Mouse (Mus musculus) skeletal muscle tissue, adult 2 months (tissue): Measurements from ENCODE around the gene Filip1.
"Not testable (repeated sequence)": the region's sequence is repeated elsewhere in the genome, so short reads cannot be mapped to it uniquely, and the experiment has no call there.

Experiments used
- DNase-seq: peaks from one replicate; pipeline ENCODE4 v3.0.0-alpha.2; 2012; ENCODE audit warnings: low read depth, low spot score

The Filip1 gene

GRCm38 (mm10) chr9:80012751-80013150 lies at the start of gene Filip1:
Gene Filip1, minus strand, starts transcription at chr9:80012851.
- DNase-seq, result no peak

- DNase-seq, result no peak
Measured at GRCm38 (mm10) chr9:80057690-80058089, 45.0 kb upstream of the Filip1 start.

- no peak for DNase-seq
Measured at GRCm38 (mm10) chr9:80052951-80053350, 40.3 kb upstream of the Filip1 start.

GRCm38 (mm10) chr9:80049271-80049670 lies 36.6 kb upstream of the Filip1 start:
- not testable (repeated sequence) for DNase-seq

- not testable (repeated sequence) for DNase-seq
Measured at GRCm38 (mm10) chr9:80044301-80044700, 31.6 kb upstream of the Filip1 start.

GRCm38 (mm10) chr9:80039296-80039815 lies 26.7 kb upstream of the Filip1 start:
- no peak for DNase-seq

GRCm38 (mm10) chr9:80037997-80038383 lies 25.3 kb upstream of the Filip1 start:
- DNase-seq, result no peak

GRCm38 (mm10) chr9:80037262-80037996 lies 24.8 kb upstream of the Filip1 start:
- DNase-seq, result no peak

- no peak for DNase-seq
Measured at GRCm38 (mm10) chr9:80026581-80027021, 13.9 kb upstream of the Filip1 start.

- DNase-seq, result peak; percentile 62
Measured at GRCm38 (mm10) chr9:80026017-80026416, 13.4 kb upstream of the Filip1 start.

- not testable (repeated sequence) for DNase-seq
Measured at GRCm38 (mm10) chr9:80025347-80025746, 12.7 kb upstream of the Filip1 start.

- DNase-seq, result no peak
Measured at GRCm38 (mm10) chr9:80022821-80023220, 10.2 kb upstream of the Filip1 start.

GRCm38 (mm10) chr9:80021648-80022047 lies 9.0 kb upstream of the Filip1 start:
- DNase-seq, result no peak

- no peak for DNase-seq
Measured at GRCm38 (mm10) chr9:80020429-80020828, 7.8 kb upstream of the Filip1 start.

- no peak for DNase-seq
Measured at GRCm38 (mm10) chr9:80012016-80012415, 635 bp downstream of the Filip1 start.

GRCm38 (mm10) chr9:80002394-80003188 lies 10.1 kb downstream of the Filip1 start:
- peak; percentile 53 for DNase-seq

- no peak for DNase-seq
Measured at GRCm38 (mm10) chr9:79997282-79997681, 15.4 kb downstream of the Filip1 start.

GRCm38 (mm10) chr9:79994296-79994695 lies 18.4 kb downstream of the Filip1 start:
- no peak for DNase-seq

- no peak for DNase-seq
Measured at GRCm38 (mm10) chr9:79993066-79993465, 19.6 kb downstream of the Filip1 start.

- no peak for DNase-seq
Measured at GRCm38 (mm10) chr9:79990456-79991017, 22.1 kb downstream of the Filip1 start.

- no peak for DNase-seq
Measured at GRCm38 (mm10) chr9:79989703-79990102, 22.9 kb downstream of the Filip1 start.

GRCm38 (mm10) chr9:79989061-79989460 lies 23.6 kb downstream of the Filip1 start:
- DNase-seq, result no peak
